Mouse (Mus musculus): Measurements from ENCODE around the gene Gm10271. TPM values are rescaled to one million over a fixed set of nuclear protein-coding genes. Genes with fewer than 3 reads are reported as not detected.

Gm10271 gene
- polyA plus RNA-seq, 1 experiment, result not detected

GRCm38 (mm10) chr10:116930506-116930905, 41.9 kb downstream of the Gm10271 start:
- peaks cover 52% of the 10 kb centered on the region for H3K36me3 ChIP-seq (ENCODE audit: control insufficient read depth)
- TF ChIP-seq TAL1 (IDR thresholded peaks at IDR 0.05; ENCODE audit: low read length) (no peak), GATA1 (IDR thresholded peaks at IDR 0.05; ENCODE audit: low read length) (no peak)

GRCm38 (mm10) chr10:116928826-116929225, 43.6 kb downstream of the Gm10271 start:
- no peaks in the 10 kb centered on the region for H3K27me3 ChIP-seq (ENCODE audit: control insufficient read depth)

More at GRCm38 (mm10) chr10:116930506-116930905, 41.9 kb downstream of the Gm10271 start:
- no peak overlapping the region for H3K4me3 ChIP-seq (replicated peaks)
- no peaks in the 10 kb centered on the region for H3K9me3 ChIP-seq (ENCODE audit: control insufficient read depth, low read length)
- peaks cover 3% of the 10 kb centered on the region; the same call in 1 of the 2 replicates for H3K4me1 ChIP-seq (ENCODE audit: control insufficient read depth)
- no peaks in the 10 kb centered on the region for H3K27me3 ChIP-seq (ENCODE audit: control insufficient read depth)

GRCm38 (mm10) chr10:116926428-116927113, 45.8 kb downstream of the Gm10271 start:
- H3K4me3 ChIP-seq (replicated peaks), result no peak overlapping the region
- no peaks in the 10 kb centered on the region for H3K9me3 ChIP-seq (ENCODE audit: control insufficient read depth, low read length)
- H3K27me3 ChIP-seq (ENCODE audit: control insufficient read depth), result no peaks in the 10 kb centered on the region
- TF ChIP-seq TAL1 (IDR thresholded peaks at IDR 0.05; ENCODE audit: low read length) (no peak), GATA1 (IDR thresholded peaks at IDR 0.05; ENCODE audit: low read length) (no peak)
- peaks cover 3% of the 10 kb centered on the region; the same call in 1 of the 2 replicates for H3K4me1 ChIP-seq (ENCODE audit: control insufficient read depth)
- peaks cover 60% of the 10 kb centered on the region for H3K36me3 ChIP-seq (ENCODE audit: control insufficient read depth)

More at GRCm38 (mm10) chr10:116928826-116929225, 43.6 kb downstream of the Gm10271 start:
- no peak for TF ChIP-seq TAL1 (IDR thresholded peaks at IDR 0.05; ENCODE audit: low read length)
- TF ChIP-seq GATA1 (IDR thresholded peaks at IDR 0.05; ENCODE audit: low read length), result no peak
- Histone ChIP-seq H3K4me3 (replicated peaks) (no peak overlapping the region), H3K9me3 (ENCODE audit: control insufficient read depth, low read length) (no peaks in the 10 kb centered on the region), H3K36me3 (ENCODE audit: control insufficient read depth) (peaks cover 60% of the 10 kb centered on the region), H3K4me1 (ENCODE audit: control insufficient read depth) (peaks cover 3% of the 10 kb centered on the region; the same call in 1 of the 2 replicates)

- Histone ChIP-seq H3K27me3 (ENCODE audit: control insufficient read depth) (no peaks in the 10 kb centered on the region), H3K4me1 (ENCODE audit: control insufficient read depth) (no peaks in the 10 kb centered on the region; the same call in 1 of the 2 replicates), H3K4me3 (replicated peaks) (no peak overlapping the region), H3K36me3 (ENCODE audit: control insufficient read depth) (peaks cover 57% of the 10 kb centered on the region), H3K9me3 (ENCODE audit: control insufficient read depth, low read length) (no peaks in the 10 kb centered on the region)
- TF ChIP-seq GATA1 (IDR thresholded peaks at IDR 0.05; ENCODE audit: low read length), result no peak
- TF ChIP-seq TAL1 (IDR thresholded peaks at IDR 0.05; ENCODE audit: low read length), result no peak
Measured at GRCm38 (mm10) chr10:116923651-116924495, 48.5 kb downstream of the Gm10271 start.

- TF ChIP-seq GATA1 (IDR thresholded peaks at IDR 0.05; ENCODE audit: low read length) (no peak), TAL1 (IDR thresholded peaks at IDR 0.05; ENCODE audit: low read length) (no peak)
- no peaks in the 10 kb centered on the region for H3K9me3 ChIP-seq (ENCODE audit: control insufficient read depth, low read length)
- H3K4me1 ChIP-seq (ENCODE audit: control insufficient read depth), result no peaks in the 10 kb centered on the region; the same call in 1 of the 2 replicates
- no peak overlapping the region for H3K4me3 ChIP-seq (replicated peaks)
- no peaks in the 10 kb centered on the region for H3K27me3 ChIP-seq (ENCODE audit: control insufficient read depth)
- H3K36me3 ChIP-seq (ENCODE audit: control insufficient read depth), result peaks cover 51% of the 10 kb centered on the region
Measured at GRCm38 (mm10) chr10:116922161-116922560, 50.2 kb downstream of the Gm10271 start.

GRCm38 (mm10) chr10:116921416-116921815, 51.0 kb downstream of the Gm10271 start:
- H3K4me1 ChIP-seq (ENCODE audit: control insufficient read depth), result no peaks in the 10 kb centered on the region; the same call in 1 of the 2 replicates
- no peak for TF ChIP-seq GATA1 (IDR thresholded peaks at IDR 0.05; ENCODE audit: low read length)
- no peak for TF ChIP-seq TAL1 (IDR thresholded peaks at IDR 0.05; ENCODE audit: low read length)
- no peaks in the 10 kb centered on the region for H3K9me3 ChIP-seq (ENCODE audit: control insufficient read depth, low read length)
- H3K4me3 ChIP-seq (replicated peaks), result no peak overlapping the region
- peaks cover 50% of the 10 kb centered on the region for H3K36me3 ChIP-seq (ENCODE audit: control insufficient read depth)
- H3K27me3 ChIP-seq (ENCODE audit: control insufficient read depth), result no peaks in the 10 kb centered on the region

- TF ChIP-seq GATA1 (IDR thresholded peaks at IDR 0.05; ENCODE audit: low read length) (no peak), TAL1 (IDR thresholded peaks at IDR 0.05; ENCODE audit: low read length) (no peak)
- no peaks in the 10 kb centered on the region for H3K27me3 ChIP-seq (ENCODE audit: control insufficient read depth)
- no peaks in the 10 kb centered on the region for H3K9me3 ChIP-seq (ENCODE audit: control insufficient read depth, low read length)
- no peaks in the 10 kb centered on the region; the same call in 1 of the 2 replicates for H3K4me1 ChIP-seq (ENCODE audit: control insufficient read depth)
- no peak overlapping the region for H3K4me3 ChIP-seq (replicated peaks)
- H3K36me3 ChIP-seq (ENCODE audit: control insufficient read depth), result peaks cover 53% of the 10 kb centered on the region
Measured at GRCm38 (mm10) chr10:116920641-116921040, 51.8 kb downstream of the Gm10271 start.

GRCm38 (mm10) chr10:116919368-116920317, 52.8 kb downstream of the Gm10271 start:
- Histone ChIP-seq H3K4me1 (ENCODE audit: control insufficient read depth) (no peaks in the 10 kb centered on the region; the same call in 1 of the 2 replicates), H3K27me3 (ENCODE audit: control insufficient read depth) (no peaks in the 10 kb centered on the region), H3K36me3 (ENCODE audit: control insufficient read depth) (peaks cover 53% of the 10 kb centered on the region), H3K4me3 (replicated peaks) (no peak overlapping the region), H3K9me3 (ENCODE audit: control insufficient read depth, low read length) (no peaks in the 10 kb centered on the region)
- TF ChIP-seq TAL1 (IDR thresholded peaks at IDR 0.05; ENCODE audit: low read length) (no peak), GATA1 (IDR thresholded peaks at IDR 0.05; ENCODE audit: low read length) (no peak)
